Mouse (Mus musculus) cerebellum, adult 2 months (tissue): ENCODE measurements at regions not wholly inside any gene's neighbourhood (a gene's known extent, or its start where the extent isn't known, plus 50 kb on each side); places are given as distances from the start of the nearest gene placed in this dataset.

ENCODE experiments used
- CTCF ChIP-seq: fragments of 200-500 bp; IDR thresholded peaks from 2 replicates; pipeline ENCODE4 v1.5.1; 2011; ENCODE audit warnings: low read depth, mild to moderate bottlenecking, control low read depth, low read length, moderate library complexity, borderline replicate concordance; ENCODE audit not compliant: insufficient read depth
- POLR2A ChIP-seq: fragments of 200-500 bp; IDR thresholded peaks from 2 replicates; pipeline ENCODE4 v1.6.1; 2011; ENCODE audit warnings: low read length, control low read depth, borderline replicate concordance; ENCODE audit not compliant: insufficient read depth

GRCm38 (mm10) chr5:96909218-96909617 lies 88.3 kb upstream of the Bmp2k start:
- no peak for TF ChIP-seq POLR2A
- no peak for TF ChIP-seq CTCF
